Mouse (Mus musculus) liver, embryonic 16.5 days (tissue): ENCODE measurements around the gene Vwa3a. TPM values are rescaled to one million over a fixed set of nuclear protein-coding genes. Genes with fewer than 3 reads are reported as not detected.
A peak's percentile ranks its signal among the peaks of the same experiment; 100 is the strongest.

Experiments
- ATAC-seq: fragments of 200-750 bp; cut with Nextera tagmentation; 2 replicates; pipeline ENCODE4 v1.8.0; 2017; ENCODE audit warnings: low read depth, mild to moderate bottlenecking, moderate number of reproducible peaks, moderate library complexity
- H3K27ac ChIP-seq: fragments of 300-500 bp; sonication (generic); 2 replicates; pipeline ENCODE4 v1.5.1; 2014; ENCODE audit warnings: mild to moderate bottlenecking, low read length
- H3K27me3 ChIP-seq: fragments of 300-500 bp; sonication (generic); 2 replicates; pipeline ENCODE4 v1.6.1; 2014; ENCODE audit warnings: low read depth, low read length, mixed read lengths; ENCODE audit not compliant: control insufficient read depth, insufficient read depth
- H3K36me3 ChIP-seq: fragments of 300-500 bp; sonication (generic); 2 replicates; pipeline ENCODE4 v1.6.1; 2014; ENCODE audit warnings: mild to moderate bottlenecking; ENCODE audit not compliant: control insufficient read depth, insufficient read depth
- H3K4me1 ChIP-seq: fragments of 300-500 bp; sonication (generic); 2 replicates; pipeline ENCODE4 v1.6.1; 2014; ENCODE audit warnings: low read depth, low read length, mixed read lengths; ENCODE audit not compliant: control insufficient read depth
- H3K4me2 ChIP-seq: fragments of 300-500 bp; sonication (generic); 2 replicates; pipeline ENCODE4 v1.6.1; 2014; ENCODE audit warnings: low read depth, low read length, mixed read lengths
- H3K4me3 ChIP-seq: fragments of 300-500 bp; sonication (generic); 2 replicates; pipeline ENCODE4 v1.5.1; 2014; ENCODE audit warnings: low read depth, mild to moderate bottlenecking, low read length
- H3K9ac ChIP-seq: fragments of 300-500 bp; sonication (generic); 2 replicates; pipeline ENCODE4 v1.6.1; 2014; ENCODE audit warnings: low read depth, low read length
- H3K9me3 ChIP-seq: fragments of 300-500 bp; sonication (generic); replicated peaks from 2 replicates; pipeline ENCODE4 v1.6.1; 2016; ENCODE audit warnings: low read length; ENCODE audit not compliant: control insufficient read depth
- WGBS: fragments of 180-500 bp; shearing (Covaris S2); extraction: QIAGEN DNeasy Blood & Tissue Kit; methylation state at CpG from one replicate; pipeline ENCODE4 v1.1.7; 2014; ENCODE audit not compliant: insufficient replicate concordance; 5-methylcytosine and 5-hydroxymethylcytosine counted together
- polyA plus RNA-seq: library from polyadenylated mRNA; unstranded; fragments of >200 nt; fragmentation: Nextera tagmentation; extraction: Ambion mirVana; gene quantifications from 2 replicates; pipeline ENCODE4 v1.2.1, GENCODE M21; 2015

Vwa3a gene
- 0.12 and 0.22 TPM in 2 replicates for polyA plus RNA-seq

DNA sequence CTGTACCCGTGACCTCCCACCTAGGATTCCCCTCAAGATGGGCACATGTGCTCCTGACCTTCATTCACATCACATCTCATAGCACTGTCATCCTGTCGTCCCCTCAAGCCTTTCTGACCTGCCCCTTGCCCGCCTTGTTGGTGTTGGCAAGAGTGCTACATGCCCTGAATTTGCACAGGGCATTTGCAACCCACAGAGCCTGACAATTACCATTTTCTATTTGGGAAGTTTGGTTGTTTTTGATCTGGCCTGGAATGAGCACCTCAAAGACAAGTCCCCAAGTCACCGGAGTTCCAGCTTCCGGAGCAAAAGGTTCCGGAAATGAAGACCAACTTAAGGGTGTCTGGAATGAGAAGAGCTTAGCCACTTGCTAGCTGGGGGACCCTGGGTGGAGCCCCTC is at the start of gene Vwa3a:
Vwa3a (plus strand) TSS at position 301 of the 400 bp plus-strand sequence.
- no peak within 1 kb of the TSS for H3K27ac ChIP-seq
- whole genome bisulfite sequencing: 46% methylated on average over 6 of the region's 6 CpGs

DNA sequence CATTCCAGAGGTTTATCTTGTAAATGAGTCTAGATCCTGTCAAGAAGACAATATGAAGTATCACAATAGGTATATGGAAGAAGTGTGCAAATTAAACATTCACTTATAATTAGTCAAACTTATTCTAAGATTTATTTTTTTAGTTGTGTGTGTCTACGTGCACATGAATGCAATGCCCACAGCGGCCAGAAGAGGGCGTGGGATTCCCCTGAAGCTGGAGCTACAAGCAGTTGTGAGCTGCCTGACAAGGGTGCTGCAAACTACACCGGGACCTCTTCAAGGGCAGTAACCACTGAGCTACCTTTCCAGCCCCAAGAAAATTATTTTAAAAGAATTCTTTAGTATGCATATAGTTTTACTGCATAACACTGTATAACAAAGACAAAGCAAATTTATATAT is 48.5 kb upstream of the Vwa3a start:
- Histone ChIP-seq H3K36me3 (no peaks in the 10 kb centered on the region), H3K27ac (no peak overlapping the region), H3K9ac (no peak overlapping the region), H3K4me3 (no peak overlapping the region), H3K27me3 (no peaks in the 10 kb centered on the region), H3K4me1 (peaks cover 4% of the 10 kb centered on the region; the same call in 1 of the 2 replicates), H3K9me3 (no peaks in the 10 kb centered on the region), H3K4me2 (no peak overlapping the region)
- 68% methylated on average over 4 of the region's 4 CpGs for WGBS
- no peak for ATAC-seq

More for the DNA sequence above, at the start of gene Vwa3a:
- Histone ChIP-seq H3K9ac (no peak within 1 kb of the TSS), H3K27me3 (no peaks in the 10 kb centered on the region; the same call in 1 of the 2 replicates), H3K36me3 (no peaks in the 10 kb centered on the region), H3K4me1 (no peaks in the 10 kb centered on the region), H3K9me3 (no peaks in the 10 kb centered on the region), H3K4me3 (no peak within 1 kb of the TSS), H3K4me2 (no peak within 1 kb of the TSS)
- ATAC-seq: no peak

- Histone ChIP-seq H3K4me2 (no peak overlapping the region), H3K27ac (no peak overlapping the region), H3K4me3 (no peak overlapping the region), H3K4me1 (peaks cover 8% of the 10 kb centered on the region), H3K36me3 (no peaks in the 10 kb centered on the region), H3K27me3 (no peaks in the 10 kb centered on the region), H3K9ac (no peak overlapping the region), H3K9me3 (no peaks in the 10 kb centered on the region)
- ATAC-seq: no peak
- 87% methylated on average over 5 of the region's 5 CpGs for WGBS
These were observed 45.2 kb upstream of the Vwa3a start for GRCm38 (mm10) chr7:120693831-120694375.

DNA sequence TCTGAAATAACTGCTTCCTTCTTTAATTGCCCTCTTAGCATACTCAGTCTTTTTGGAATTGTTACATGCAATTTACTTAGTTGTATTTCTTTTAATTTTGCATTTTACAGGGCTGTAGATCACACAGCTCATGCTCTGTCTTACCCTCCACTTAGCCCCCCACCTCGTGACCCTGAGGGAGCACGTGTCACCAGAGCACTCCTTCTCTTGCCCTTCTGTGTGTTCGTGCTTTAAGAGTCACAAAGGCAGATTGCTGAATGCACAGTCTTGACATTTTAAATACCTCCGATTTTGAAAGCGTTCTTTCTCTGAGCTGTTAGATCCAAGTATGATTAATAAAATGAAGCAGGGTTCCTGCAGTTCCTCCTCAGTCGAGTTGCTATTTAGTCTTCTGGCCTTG is 43.9 kb upstream of the Vwa3a start:
- Histone ChIP-seq H3K27ac (no peak overlapping the region), H3K9ac (no peak overlapping the region), H3K27me3 (no peaks in the 10 kb centered on the region), H3K36me3 (no peaks in the 10 kb centered on the region), H3K4me2 (no peak overlapping the region), H3K9me3 (no peaks in the 10 kb centered on the region), H3K4me3 (no peak overlapping the region), H3K4me1 (peaks cover 8% of the 10 kb centered on the region)
- ATAC-seq: no peak
- WGBS: 61% methylated on average over 6 of the region's 6 CpGs

DNA sequence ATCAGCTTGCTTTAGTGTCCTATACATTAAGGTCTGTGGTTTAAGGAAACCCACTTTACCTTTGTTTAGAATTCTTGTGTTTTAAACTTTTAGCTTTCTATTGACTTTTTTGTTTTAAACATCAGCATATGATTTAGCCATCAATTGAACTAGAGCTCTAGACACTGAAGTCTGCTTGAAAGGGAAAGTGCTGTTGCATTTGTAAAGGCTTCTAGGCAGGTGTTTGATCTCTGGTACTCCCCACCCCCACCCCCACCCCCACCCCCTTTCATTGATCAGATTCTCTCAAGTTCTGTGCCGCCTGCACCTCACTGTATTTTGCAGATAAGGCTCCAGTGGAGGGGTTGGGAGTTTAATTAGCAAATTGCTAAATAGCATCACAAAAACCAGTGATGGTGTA is 43.5 kb upstream of the Vwa3a start:
- peaks cover 8% of the 10 kb centered on the region for H3K4me1 ChIP-seq
- no peaks in the 10 kb centered on the region for H3K9me3 ChIP-seq
- WGBS: 20% methylated on average over 1 of the region's 1 CpGs
- H3K27me3 ChIP-seq: no peaks in the 10 kb centered on the region
- no peaks in the 10 kb centered on the region for H3K36me3 ChIP-seq
- no peak overlapping the region for H3K4me3 ChIP-seq
- H3K27ac ChIP-seq: no peak overlapping the region
- no peak overlapping the region for H3K4me2 ChIP-seq
- H3K9ac ChIP-seq: no peak overlapping the region
- ATAC-seq: 0 out of 2 replicates have a peak, but pooled peaks have one; percentile 19

- no peak overlapping the region for H3K9ac ChIP-seq
- H3K9me3 ChIP-seq: no peaks in the 10 kb centered on the region
- H3K36me3 ChIP-seq: no peaks in the 10 kb centered on the region
- H3K27ac ChIP-seq: no peak overlapping the region
- no peaks in the 10 kb centered on the region for H3K27me3 ChIP-seq
- no peak for ATAC-seq
- 77% methylated on average over 2 of the region's 2 CpGs for WGBS
- no peak overlapping the region for H3K4me3 ChIP-seq
- peaks cover 8% of the 10 kb centered on the region for H3K4me1 ChIP-seq
- H3K4me2 ChIP-seq: no peak overlapping the region
These were observed 42.8 kb upstream of the Vwa3a start for GRCm38 (mm10) chr7:120696331-120696730.

- WGBS: 66% methylated on average over 6 of the region's 6 CpGs
- Histone ChIP-seq H3K27ac (no peak overlapping the region), H3K9me3 (no peaks in the 10 kb centered on the region), H3K9ac (no peak overlapping the region), H3K4me1 (peaks cover 8% of the 10 kb centered on the region), H3K36me3 (no peaks in the 10 kb centered on the region), H3K4me2 (no peak overlapping the region), H3K4me3 (no peak overlapping the region), H3K27me3 (no peaks in the 10 kb centered on the region)
- no peak for ATAC-seq
These were observed 39.5 kb upstream of the Vwa3a start for GRCm38 (mm10) chr7:120699586-120699985.

GRCm38 (mm10) chr7:120703888-120704287 is 35.2 kb upstream of the Vwa3a start:
- H3K9ac ChIP-seq: no peak overlapping the region
- H3K36me3 ChIP-seq: no peaks in the 10 kb centered on the region
- WGBS: 27% methylated on average over 3 of the region's 3 CpGs

DNA sequence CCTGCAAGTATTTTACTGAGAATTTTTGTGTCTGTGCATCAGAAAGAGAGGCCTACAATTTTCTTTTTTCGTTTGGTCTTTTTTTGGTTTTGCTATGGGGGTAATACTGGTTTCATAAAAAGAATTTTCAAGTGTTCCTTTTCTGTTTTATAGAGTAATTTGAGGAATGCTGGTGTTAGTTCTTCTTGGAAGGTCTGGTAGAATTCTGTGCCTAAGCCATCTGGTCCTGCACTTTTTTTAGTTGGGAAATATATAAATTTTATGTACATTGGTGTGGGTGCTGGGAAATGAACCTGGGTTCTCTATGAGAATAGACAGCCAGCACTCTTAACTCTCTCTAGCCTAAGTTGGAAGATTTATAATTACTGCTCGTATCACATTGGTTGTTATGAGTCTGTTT is 27.0 kb upstream of the Vwa3a start:
- Histone ChIP-seq H3K36me3 (no peaks in the 10 kb centered on the region), H3K27me3 (no peaks in the 10 kb centered on the region), H3K9me3 (no peaks in the 10 kb centered on the region), H3K4me3 (no peak overlapping the region), H3K27ac (no peak overlapping the region), H3K4me2 (no peak overlapping the region), H3K9ac (no peak overlapping the region), H3K4me1 (no peaks in the 10 kb centered on the region)
- ATAC-seq: no peak
- WGBS: 71% methylated on average over 2 of the region's 2 CpGs

More at GRCm38 (mm10) chr7:120703888-120704287, 35.2 kb upstream of the Vwa3a start:
- H3K27ac ChIP-seq: no peak overlapping the region
- ATAC-seq: no peak
- H3K4me2 ChIP-seq: no peak overlapping the region
- H3K27me3 ChIP-seq: no peaks in the 10 kb centered on the region
- H3K4me3 ChIP-seq: no peak overlapping the region
- no peaks in the 10 kb centered on the region for H3K9me3 ChIP-seq
- no peaks in the 10 kb centered on the region; the same call in 1 of the 2 replicates for H3K4me1 ChIP-seq
